Mouse (Mus musculus): Measurements from ENCODE around the gene 4930426L09Rik. TPM values are rescaled to one million over a fixed set of nuclear protein-coding genes. Genes with fewer than 3 reads are reported as not detected.
A peak's percentile ranks its signal among the peaks of the same experiment; 100 is the strongest.

Gene 4930426L09Rik
- polyA plus RNA-seq (2016; fragmentation: Nextera tagmentation; extraction: Ambion mirVana): 0.14 and 0.31 TPM in 2 replicates

- no peaks in the 10 kb centered on the region for H3K9me3 ChIP-seq
- peaks cover 28% of the 10 kb centered on the region for H3K4me1 ChIP-seq
- WGBS: under 1% methylated on average over 66 of the region's 66 CpGs
- H3K27me3 ChIP-seq (ENCODE audit: poor library complexity, severe bottlenecking): peaks cover 33% of the 10 kb centered on the region
- peak within 1 kb of the TSS; percentile 88 for H3K27ac ChIP-seq
- H3K36me3 ChIP-seq (replicated peaks): no peaks in the 10 kb centered on the region
- DNase-seq (ENCODE audit: extremely low spot score, low spot score): peak; percentile 87
- H3K4me3 ChIP-seq: peak within 1 kb of the TSS; percentile 81
These were observed at the start of gene 4930426L09Rik, which contains the start of gene Pip4k2a for GRCm38 (mm10) chr2:18998054-18998478. Gene 4930426L09Rik, plus strand, starts transcription at chr2:18998343. Gene Pip4k2a, minus strand, starts transcription at chr2:18998126.

- Histone ChIP-seq H3K4me3 (no peak overlapping the region), H3K36me3 (replicated peaks) (no peaks in the 10 kb centered on the region), H3K27me3 (ENCODE audit: poor library complexity, severe bottlenecking) (no peaks in the 10 kb centered on the region), H3K4me1 (peaks cover 20% of the 10 kb centered on the region), H3K9me3 (no peaks in the 10 kb centered on the region), H3K27ac (no peak overlapping the region)
- WGBS: 87% methylated on average over 7 of the region's 7 CpGs
- no peak for DNase-seq (ENCODE audit: extremely low spot score, low spot score)
These were observed 49.4 kb upstream of the 4930426L09Rik start for GRCm38 (mm10) chr2:18948741-18949140.

GRCm38 (mm10) chr2:18950758-18951157 is 47.4 kb upstream of the 4930426L09Rik start:
- no peak overlapping the region for H3K4me3 ChIP-seq
- H3K9me3 ChIP-seq: no peaks in the 10 kb centered on the region
- DNase-seq (ENCODE audit: extremely low spot score, low spot score): no peak
- no peaks in the 10 kb centered on the region for H3K36me3 ChIP-seq (replicated peaks)
- 85% methylated on average over 2 of the region's 2 CpGs for WGBS
- H3K27me3 ChIP-seq (ENCODE audit: poor library complexity, severe bottlenecking): no peaks in the 10 kb centered on the region
- H3K4me1 ChIP-seq: peaks cover 31% of the 10 kb centered on the region
- no peak overlapping the region for H3K27ac ChIP-seq

GRCm38 (mm10) chr2:18952102-18952673 is 46.0 kb upstream of the 4930426L09Rik start:
- no peak for DNase-seq (ENCODE audit: extremely low spot score, low spot score)
- Histone ChIP-seq H3K9me3 (no peaks in the 10 kb centered on the region), H3K27ac (no peak overlapping the region), H3K36me3 (replicated peaks) (no peaks in the 10 kb centered on the region), H3K27me3 (ENCODE audit: poor library complexity, severe bottlenecking) (no peaks in the 10 kb centered on the region), H3K4me3 (no peak overlapping the region), H3K4me1 (peaks cover 38% of the 10 kb centered on the region)
- 71% methylated on average over 7 of the region's 7 CpGs for WGBS

- WGBS: 85% methylated on average over 4 of the region's 4 CpGs
- no peak for DNase-seq (ENCODE audit: extremely low spot score, low spot score)
- Histone ChIP-seq H3K27ac (no peak overlapping the region), H3K9me3 (no peaks in the 10 kb centered on the region), H3K4me3 (no peak overlapping the region), H3K36me3 (replicated peaks) (no peaks in the 10 kb centered on the region), H3K4me1 (peaks cover 46% of the 10 kb centered on the region), H3K27me3 (ENCODE audit: poor library complexity, severe bottlenecking) (no peaks in the 10 kb centered on the region)
These were observed 43.7 kb upstream of the 4930426L09Rik start for GRCm38 (mm10) chr2:18954422-18954821.

- 42% methylated on average over 4 of the region's 4 CpGs for WGBS
- Histone ChIP-seq H3K9me3 (no peaks in the 10 kb centered on the region), H3K27ac (no peak overlapping the region), H3K4me1 (peaks cover 48% of the 10 kb centered on the region), H3K27me3 (ENCODE audit: poor library complexity, severe bottlenecking) (no peaks in the 10 kb centered on the region), H3K4me3 (no peak overlapping the region), H3K36me3 (replicated peaks) (no peaks in the 10 kb centered on the region)
- no peak for DNase-seq (ENCODE audit: extremely low spot score, low spot score)
These were observed 43.1 kb upstream of the 4930426L09Rik start for GRCm38 (mm10) chr2:18955022-18955421.

GRCm38 (mm10) chr2:18955671-18956070 is 42.5 kb upstream of the 4930426L09Rik start:
- DNase-seq (ENCODE audit: extremely low spot score, low spot score): no peak
- H3K9me3 ChIP-seq: no peaks in the 10 kb centered on the region
- 91% methylated on average over 13 of the region's 13 CpGs for WGBS
- no peak overlapping the region for H3K27ac ChIP-seq
- H3K36me3 ChIP-seq (replicated peaks): no peaks in the 10 kb centered on the region
- H3K27me3 ChIP-seq (ENCODE audit: poor library complexity, severe bottlenecking): no peaks in the 10 kb centered on the region
- peaks cover 54% of the 10 kb centered on the region for H3K4me1 ChIP-seq
- no peak overlapping the region for H3K4me3 ChIP-seq

- H3K36me3 ChIP-seq (replicated peaks): no peaks in the 10 kb centered on the region
- no peak for DNase-seq (ENCODE audit: extremely low spot score, low spot score)
- H3K9me3 ChIP-seq: no peaks in the 10 kb centered on the region
- 90% methylated on average over 3 of the region's 3 CpGs for WGBS
- H3K4me1 ChIP-seq: peaks cover 57% of the 10 kb centered on the region
- 0 out of 2 replicates have a peak overlapping the region, but pooled peaks have one; percentile 5 for H3K27ac ChIP-seq
- no peak overlapping the region for H3K4me3 ChIP-seq
- H3K27me3 ChIP-seq (ENCODE audit: poor library complexity, severe bottlenecking): no peaks in the 10 kb centered on the region
These were observed 41.7 kb upstream of the 4930426L09Rik start for GRCm38 (mm10) chr2:18956424-18956823.

GRCm38 (mm10) chr2:18956945-18957344 is 41.2 kb upstream of the 4930426L09Rik start:
- no peak overlapping the region for H3K27ac ChIP-seq

GRCm38 (mm10) chr2:18957459-18957858 is 40.7 kb upstream of the 4930426L09Rik start:
- Histone ChIP-seq H3K27me3 (ENCODE audit: poor library complexity, severe bottlenecking) (no peaks in the 10 kb centered on the region), H3K9me3 (no peaks in the 10 kb centered on the region), H3K4me3 (no peak overlapping the region), H3K36me3 (replicated peaks) (no peaks in the 10 kb centered on the region), H3K4me1 (peaks cover 53% of the 10 kb centered on the region), H3K27ac (no peak overlapping the region)
- WGBS: 94% methylated on average over 7 of the region's 7 CpGs
- no peak for DNase-seq (ENCODE audit: extremely low spot score, low spot score)

More at GRCm38 (mm10) chr2:18956945-18957344, 41.2 kb upstream of the 4930426L09Rik start:
- Histone ChIP-seq H3K4me1 (peaks cover 57% of the 10 kb centered on the region), H3K27me3 (ENCODE audit: poor library complexity, severe bottlenecking) (no peaks in the 10 kb centered on the region), H3K4me3 (no peak overlapping the region), H3K36me3 (replicated peaks) (no peaks in the 10 kb centered on the region), H3K9me3 (no peaks in the 10 kb centered on the region)
- 48% methylated on average over 7 of the region's 7 CpGs for WGBS
- DNase-seq (ENCODE audit: extremely low spot score, low spot score): no peak

GRCm38 (mm10) chr2:18958044-18958443 is 40.1 kb upstream of the 4930426L09Rik start:
- WGBS: 90% methylated on average over 9 of the region's 9 CpGs

GRCm38 (mm10) chr2:18958501-18958900 is 39.6 kb upstream of the 4930426L09Rik start:
- Histone ChIP-seq H3K4me1 (peaks cover 49% of the 10 kb centered on the region), H3K27ac (no peak overlapping the region)
- WGBS: 95% methylated on average over 5 of the region's 5 CpGs

More at GRCm38 (mm10) chr2:18958044-18958443, 40.1 kb upstream of the 4930426L09Rik start:
- Histone ChIP-seq H3K9me3 (no peaks in the 10 kb centered on the region), H3K27ac (no peak overlapping the region), H3K27me3 (ENCODE audit: poor library complexity, severe bottlenecking) (no peaks in the 10 kb centered on the region), H3K4me3 (no peak overlapping the region), H3K36me3 (replicated peaks) (no peaks in the 10 kb centered on the region), H3K4me1 (peaks cover 49% of the 10 kb centered on the region)
- DNase-seq (ENCODE audit: extremely low spot score, low spot score): no peak

GRCm38 (mm10) chr2:18959008-18959407 is 39.1 kb upstream of the 4930426L09Rik start:
- Histone ChIP-seq H3K4me3 (no peak overlapping the region), H3K9me3 (no peaks in the 10 kb centered on the region), H3K27ac (no peak overlapping the region), H3K4me1 (peaks cover 49% of the 10 kb centered on the region), H3K27me3 (ENCODE audit: poor library complexity, severe bottlenecking) (no peaks in the 10 kb centered on the region), H3K36me3 (replicated peaks) (no peaks in the 10 kb centered on the region)
- 93% methylated on average over 6 of the region's 6 CpGs for WGBS
- no peak for DNase-seq (ENCODE audit: extremely low spot score, low spot score)

More at GRCm38 (mm10) chr2:18958501-18958900, 39.6 kb upstream of the 4930426L09Rik start:
- H3K9me3 ChIP-seq: no peaks in the 10 kb centered on the region
- DNase-seq (ENCODE audit: extremely low spot score, low spot score): no peak
- H3K36me3 ChIP-seq (replicated peaks): no peaks in the 10 kb centered on the region
- no peaks in the 10 kb centered on the region for H3K27me3 ChIP-seq (ENCODE audit: poor library complexity, severe bottlenecking)
- no peak overlapping the region for H3K4me3 ChIP-seq
